Mouse (Mus musculus): ENCODE measurements around the gene Fam20a.

Fam20a gene

DNA sequence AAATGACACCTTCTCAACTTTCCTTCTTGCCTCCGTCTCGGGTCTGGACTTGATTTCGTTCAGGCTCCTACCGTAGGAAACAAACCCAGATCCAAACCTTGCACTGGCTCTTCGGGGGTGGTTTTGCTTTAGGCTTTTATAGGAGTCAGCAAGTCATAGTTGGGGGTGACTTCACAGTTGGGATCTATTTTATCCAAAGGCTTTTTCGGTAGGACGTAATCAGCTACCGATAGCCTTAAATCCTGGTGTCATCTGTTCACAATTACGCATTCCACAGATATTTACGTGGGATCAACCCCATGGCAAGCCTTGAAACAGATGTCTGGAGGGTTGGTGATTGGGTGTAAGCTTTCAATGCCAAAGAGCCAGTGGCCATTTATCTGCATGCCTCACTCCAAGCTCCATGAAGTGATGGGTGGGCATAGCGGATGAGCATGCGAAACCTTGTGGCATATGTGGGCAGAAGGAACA is 6.7 kb downstream of the Fam20a start:
- DNase-seq, result no peak

DNA sequence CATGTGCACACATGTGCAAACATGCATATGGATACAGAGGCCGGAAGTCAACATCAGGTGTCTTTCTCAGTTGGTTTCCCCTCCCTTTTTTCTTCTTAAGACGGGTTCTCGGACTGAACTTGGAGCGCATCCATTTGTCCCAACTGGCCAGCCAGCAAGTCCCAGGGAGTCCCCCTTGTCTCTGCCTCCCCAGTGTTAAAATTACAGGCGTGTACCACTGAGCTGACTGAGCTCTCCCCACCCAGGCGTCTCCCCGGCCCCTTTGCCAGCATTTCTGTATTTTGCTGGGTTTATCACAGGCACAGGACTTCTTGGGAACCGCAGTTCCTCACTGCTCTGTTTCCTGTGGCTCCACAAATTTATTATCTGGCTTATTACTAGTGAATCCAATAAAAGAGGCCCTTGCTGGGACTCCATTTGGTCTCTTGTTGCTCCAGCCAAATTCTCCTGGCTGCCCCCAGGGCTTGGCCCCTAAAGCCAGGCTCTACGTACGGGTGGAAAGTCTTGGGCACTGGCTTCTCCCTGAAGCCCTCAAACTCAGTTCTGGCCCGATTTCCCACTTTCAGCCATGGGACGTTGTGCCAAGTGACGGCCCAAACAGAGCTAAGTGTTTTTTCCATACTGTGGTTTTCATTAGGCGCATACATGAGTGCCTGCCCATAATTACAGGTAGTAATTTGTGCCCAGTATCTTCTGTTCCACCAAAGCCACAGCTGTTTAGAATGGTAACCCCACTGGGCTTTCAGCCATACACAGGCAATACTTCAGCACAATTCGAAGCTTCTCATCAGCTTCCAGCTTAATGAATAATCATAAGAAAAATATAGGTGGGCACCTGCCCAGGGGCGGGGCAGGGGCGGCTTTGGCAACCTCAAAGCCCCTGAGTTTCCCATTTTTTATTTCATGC is 7.5 kb downstream of the Fam20a start:
- DNase-seq, result no peak

DNA sequence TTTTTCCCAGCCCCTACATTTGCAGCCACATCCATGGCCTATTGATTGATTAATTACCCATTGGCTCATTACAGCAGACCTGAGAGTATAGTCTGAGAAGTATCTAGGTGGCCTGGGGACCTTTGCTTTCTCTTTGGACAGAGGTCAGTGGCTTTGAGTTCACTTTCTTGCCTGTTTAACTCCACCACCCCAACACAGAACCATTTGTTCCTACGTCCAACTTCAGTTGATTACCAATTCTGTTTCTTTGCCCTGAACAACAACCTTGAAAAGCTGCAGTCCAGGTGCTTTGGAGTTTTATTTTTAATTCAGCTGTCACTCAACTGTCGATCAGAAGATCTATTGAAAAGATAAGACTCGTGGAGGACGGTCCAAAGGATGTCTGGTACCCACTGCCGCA is 12.6 kb downstream of the Fam20a start:
- DNase-seq, result no peak

DNA sequence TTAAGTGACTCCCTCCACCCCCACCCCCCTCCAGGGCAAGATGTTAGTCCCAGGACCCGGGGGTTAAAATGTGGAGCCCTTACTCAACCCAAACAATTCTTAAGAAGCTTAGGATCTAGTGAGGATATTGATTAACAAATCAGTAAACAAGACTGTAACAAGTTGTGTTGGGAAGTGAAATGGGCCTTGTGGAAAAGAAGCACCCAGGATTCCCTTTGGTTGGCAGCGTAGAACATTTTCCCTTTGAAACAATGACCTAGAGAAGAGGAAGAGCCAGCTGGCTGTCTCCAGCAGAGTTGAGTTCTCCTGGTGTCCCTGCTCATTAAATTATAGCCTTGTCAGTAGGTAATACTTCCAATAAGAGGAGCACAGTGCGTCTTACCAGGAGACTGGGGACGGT is 13.3 kb downstream of the Fam20a start:
- no peak for DNase-seq

DNA sequence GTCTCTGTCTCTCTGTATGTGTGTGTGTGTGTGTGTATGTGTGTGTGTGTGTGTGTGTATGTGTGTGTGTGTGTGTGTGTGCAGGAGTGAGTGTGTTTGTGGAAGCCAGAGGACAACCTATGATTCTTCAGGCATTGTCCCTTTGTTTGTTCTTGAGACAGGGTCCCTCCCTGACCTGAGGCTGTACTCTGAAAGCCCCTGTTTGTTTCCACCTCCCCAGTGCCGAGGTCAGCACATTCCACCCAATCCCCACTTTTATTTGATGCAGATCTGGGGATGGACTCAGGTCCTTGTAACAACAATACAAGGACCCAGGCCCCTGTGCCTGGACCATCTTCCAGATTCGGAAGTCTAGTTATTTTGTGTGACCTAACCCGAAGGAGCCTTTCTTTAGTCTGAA is 14.6 kb downstream of the Fam20a start:
- DNase-seq, result no peak

DNA sequence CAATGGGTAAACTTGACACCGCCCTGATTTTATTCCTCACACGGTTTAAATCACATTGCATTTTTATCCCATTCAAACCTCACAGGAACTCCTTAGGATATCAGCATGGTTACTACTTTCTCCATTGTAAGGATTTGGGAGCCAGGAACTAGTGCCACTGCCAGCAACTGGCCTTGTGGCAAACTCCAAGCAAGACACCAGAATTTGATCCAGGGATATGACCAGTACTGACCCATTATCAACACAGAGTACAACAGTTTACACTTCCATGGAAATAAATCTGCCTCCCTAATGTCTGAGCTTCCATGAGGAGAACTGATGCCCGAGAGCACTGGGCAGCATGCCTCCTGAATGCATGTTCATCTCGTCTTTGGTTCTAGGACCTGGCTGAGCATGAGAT is 15.5 kb downstream of the Fam20a start:
- no peak for DNase-seq

DNA sequence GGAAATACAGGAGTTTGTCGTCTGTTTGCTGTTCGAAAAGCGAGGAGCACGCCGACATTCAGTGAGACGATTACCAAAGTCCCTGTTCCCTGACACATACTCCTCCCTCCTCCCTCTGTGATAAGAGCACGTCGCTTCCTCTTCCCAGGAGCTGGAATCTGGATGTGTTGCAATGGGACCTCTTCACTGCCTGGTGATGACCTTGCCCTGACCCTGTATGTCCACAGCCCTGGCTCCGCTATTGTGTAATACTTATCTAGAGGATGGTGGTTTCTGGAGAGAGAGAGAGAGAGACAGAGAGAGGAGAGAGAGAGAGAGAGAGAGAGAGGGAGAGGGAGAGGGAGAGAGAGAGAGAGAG is 16.0 kb downstream of the Fam20a start:
- no peak for DNase-seq

DNA sequence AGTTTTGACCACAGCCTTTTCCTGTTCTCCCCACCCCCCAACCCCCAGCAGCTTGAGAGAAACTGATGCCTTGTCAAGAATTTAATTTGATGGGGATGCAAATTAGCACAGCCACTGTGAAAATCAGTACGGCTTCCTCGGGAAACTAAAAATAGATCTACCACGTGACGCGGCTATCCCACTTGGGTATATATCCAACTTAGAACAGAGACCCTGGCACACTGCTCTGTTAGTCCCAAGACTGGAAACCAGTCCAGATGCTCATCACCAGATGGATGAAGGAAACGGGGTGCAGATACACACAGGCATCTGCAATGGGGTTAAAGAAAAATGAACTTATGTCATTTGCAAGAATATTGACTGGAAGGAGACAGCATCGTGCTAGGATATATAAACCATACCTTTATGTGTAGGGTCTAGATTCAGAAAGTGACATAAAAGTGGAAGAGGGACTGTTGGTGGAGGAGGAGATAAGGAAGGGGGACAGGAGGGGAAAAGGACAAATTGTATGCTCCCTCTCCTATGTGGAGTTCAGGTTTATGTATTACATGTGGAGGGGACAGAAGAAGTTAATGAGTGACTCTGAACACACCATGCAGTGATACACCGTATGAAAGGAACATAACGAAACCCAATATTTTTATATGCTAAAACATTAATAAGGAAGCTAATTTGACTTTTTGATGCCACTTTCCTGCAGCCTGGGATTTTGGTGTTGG is 16.6 kb downstream of the Fam20a start:
- DNase-seq, result no peak

DNA sequence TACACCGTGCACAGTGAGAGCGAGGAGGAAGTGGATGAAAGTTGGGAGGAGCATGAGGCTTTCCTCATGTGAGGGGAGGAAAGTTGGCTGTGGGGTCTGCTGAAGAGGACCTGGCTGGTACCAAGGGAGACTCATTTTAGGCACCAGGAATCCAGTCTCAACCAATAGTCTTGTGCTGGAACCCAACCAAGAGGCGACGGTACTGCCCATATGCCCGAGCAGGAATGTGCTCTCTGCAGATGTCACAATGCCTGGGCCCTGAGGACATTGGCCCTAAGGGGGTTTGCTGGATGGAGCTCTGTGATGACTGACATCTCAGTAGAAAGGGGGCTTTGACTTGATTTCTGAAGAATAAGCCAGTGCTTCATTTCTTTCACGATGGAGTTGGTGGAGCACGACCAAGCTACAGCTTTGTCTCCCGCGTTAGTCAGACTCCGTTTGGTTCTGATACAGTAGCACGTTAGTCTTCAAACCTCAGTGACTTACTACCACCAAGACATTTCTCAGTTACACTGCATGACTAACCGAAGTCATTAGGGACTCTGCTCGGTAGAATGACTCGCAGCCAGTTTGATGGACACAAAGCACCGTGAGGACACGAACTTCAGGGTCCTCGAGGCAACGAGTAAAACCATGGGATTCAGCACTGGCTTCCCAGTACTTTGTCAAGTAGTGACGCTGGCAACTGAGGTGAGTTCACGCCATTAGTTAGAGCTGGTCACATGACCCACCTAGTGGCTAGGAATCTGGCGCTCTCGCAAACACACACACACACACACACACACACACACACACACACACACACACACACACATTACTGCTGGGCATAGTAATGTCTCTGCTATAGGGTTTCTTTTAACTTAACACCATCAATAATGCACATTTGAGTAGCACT is 17.5 kb downstream of the Fam20a start:
- no peak for DNase-seq

DNA sequence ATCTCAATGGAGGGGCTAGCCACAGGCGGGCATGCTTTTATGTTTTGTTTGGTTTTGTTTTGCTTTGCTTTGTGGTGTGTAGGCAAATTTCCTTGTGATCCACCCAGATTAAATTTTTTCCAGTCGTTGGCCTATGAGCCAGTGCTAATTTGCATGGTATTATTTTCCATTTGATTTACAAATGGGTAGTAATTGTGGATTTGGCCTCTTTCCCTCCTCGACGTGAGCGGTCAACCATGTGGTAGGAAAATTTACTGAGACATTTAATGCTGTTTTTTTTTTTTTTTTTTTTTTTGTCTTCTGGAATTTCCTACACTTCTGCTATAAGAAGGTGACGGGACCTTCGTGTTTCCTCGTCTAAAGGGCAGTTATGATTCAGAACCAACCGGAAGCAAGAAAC is 18.2 kb downstream of the Fam20a start:
- no peak for DNase-seq

DNA sequence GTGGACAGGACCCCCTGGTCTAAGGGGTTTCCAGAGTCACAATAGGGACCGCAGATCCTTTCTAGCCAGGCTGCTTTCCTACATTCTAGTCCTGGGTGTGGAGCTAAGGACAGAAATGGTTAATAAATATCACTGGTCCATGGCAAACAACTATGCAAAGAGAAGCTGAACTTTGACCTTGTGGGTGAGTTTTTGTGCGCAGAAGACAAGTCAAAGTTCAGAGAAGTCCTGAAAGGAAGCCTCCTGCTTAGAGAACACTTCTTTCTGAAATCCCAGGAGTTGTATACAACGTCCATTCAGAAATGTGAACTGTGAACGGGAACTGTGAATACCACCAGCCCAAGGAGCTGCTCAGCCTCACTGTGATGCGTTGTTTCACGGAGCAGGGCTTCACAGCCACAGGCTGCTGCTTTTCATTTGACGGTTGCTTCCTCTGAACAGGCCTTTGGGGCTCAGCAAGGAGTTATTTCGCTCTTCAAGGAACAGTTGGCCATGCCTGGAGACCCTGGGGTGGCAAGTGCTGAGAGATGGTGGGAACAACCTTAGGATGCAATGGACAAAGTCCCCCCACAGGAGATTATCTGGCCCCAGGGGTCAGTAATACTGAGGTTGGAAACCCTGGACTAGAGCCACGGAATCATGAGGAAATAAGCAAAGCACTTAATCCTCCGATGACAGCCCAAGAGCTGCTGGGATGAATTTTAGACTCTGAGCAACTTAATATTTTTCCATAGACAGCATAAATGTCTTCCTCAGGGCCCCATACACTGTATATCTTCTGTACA is 19.9 kb downstream of the Fam20a start:
- DNase-seq, result no peak

DNA sequence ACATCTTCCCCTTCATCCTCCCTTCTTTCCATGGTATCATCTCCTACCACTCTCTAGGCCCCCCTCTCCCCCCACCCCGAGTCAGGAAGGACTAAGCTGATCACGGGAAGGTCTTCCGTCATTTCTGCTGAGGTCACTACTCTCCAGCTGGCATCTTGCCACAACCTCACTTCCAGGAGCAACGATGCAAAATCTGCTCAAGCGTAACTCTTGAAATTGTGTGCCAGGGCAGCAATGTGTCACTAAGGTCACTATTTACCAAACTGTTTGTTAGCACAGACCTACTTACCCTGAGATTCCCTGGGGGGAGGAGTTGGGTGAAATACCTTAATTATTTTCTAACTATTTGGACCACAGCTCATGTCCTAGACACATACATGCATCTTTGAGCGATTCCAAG is 21.3 kb downstream of the Fam20a start:
- no peak for DNase-seq

DNA sequence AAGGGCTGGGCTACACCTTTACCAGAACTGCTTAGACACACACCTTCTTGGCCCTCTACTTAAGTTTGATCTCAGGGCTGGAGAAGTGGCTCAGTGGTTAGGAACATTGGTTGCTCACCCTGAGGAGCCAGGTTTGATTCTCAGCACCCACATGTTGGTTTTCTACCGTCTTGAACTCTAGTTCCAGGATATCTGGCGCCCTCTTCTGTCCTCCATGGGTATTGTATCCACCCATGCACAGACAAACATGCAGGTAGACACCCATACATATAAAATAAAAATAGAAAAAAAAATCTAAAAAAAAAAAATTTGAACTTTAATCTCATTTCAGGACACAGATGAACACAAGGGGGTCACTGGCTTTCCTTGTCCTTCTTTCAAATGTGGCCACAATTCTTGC is 22.3 kb downstream of the Fam20a start:
- DNase-seq, result no peak

DNA sequence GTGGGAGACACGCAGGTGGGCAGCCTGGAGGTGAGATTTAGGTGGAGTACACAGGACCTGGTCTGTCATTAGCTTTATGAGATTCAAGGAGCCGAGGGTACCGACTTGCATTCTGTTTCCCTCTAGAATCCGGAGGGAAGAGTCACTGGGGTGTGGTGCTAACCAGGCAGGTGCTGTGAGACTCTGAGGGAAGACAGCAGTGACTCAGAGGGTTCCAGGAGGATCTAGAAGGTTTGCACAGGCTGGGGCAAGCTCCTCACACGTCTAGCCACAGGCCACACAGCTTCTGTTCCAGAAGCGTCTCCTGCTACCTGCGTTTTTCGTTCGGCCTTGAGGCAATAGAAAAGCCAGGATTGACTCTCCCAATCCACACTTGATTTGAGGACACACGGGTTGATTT is 23.3 kb downstream of the Fam20a start:
- no peak for DNase-seq

DNA sequence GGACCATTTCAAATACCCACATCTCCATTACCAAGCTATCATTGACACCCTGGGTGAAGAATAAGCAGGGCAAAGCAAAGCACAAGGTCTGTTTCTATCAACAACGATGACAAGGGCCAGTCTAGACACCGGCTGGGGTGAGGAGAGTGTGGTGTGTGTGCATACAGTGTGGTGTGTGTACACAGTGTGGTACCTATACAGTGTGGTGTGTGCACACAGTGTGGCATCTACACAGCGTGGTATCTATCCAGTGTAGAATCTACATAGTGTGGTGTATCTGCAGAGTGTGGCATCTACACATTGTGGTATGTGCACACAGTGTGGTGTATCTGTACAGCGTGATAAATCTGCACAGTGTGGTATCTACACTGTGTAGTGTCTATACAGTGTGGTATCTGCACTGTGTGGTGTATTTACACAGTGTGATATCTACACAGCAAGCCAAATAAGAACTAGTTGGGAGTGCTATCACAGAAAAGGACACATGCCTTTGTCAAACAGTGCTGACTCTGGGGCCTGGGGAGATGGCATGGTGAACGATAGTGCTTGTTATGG is 24.9 kb downstream of the Fam20a start:
- no peak for DNase-seq

DNA sequence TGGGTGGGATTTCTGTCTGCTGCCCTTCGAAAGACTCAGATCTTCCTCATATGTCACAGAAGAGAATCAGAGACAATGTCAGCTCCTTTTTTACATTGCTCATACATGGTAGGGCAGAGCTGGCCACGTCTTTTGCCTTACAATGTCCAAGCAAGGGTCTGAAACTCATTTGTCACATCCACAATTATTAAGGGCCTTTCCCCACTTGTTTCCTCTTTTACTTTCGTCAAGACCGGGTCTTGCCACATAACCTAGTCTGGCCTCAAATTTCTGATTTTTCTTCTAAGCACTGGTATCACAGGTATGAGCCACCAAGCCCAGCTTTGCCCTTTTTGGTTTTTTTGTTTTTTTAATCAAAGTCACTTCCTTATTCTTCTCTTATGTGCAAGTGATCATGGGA is 25.6 kb downstream of the Fam20a start:
- no peak for DNase-seq

DNA sequence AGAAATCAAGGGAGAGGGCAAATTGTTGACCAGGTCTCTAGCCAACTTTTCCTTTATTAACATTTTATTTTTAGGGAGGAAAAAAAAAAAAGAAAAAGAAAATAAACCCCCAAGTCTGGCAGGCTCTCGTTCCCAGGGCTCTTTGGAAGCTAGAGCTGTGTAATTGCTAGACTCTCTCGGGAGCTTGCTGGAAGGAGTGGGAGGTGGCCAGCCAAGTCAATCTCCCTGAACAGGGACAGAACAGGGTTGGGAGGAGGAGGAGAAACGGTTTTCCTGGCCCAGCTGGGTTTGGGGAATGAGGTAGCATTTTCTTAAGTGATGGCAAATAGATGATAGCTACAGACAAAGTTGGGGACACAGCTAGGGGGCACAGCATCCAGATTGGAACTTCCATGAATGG is 29.3 kb downstream of the Fam20a start:
- DNase-seq, result no peak

DNA sequence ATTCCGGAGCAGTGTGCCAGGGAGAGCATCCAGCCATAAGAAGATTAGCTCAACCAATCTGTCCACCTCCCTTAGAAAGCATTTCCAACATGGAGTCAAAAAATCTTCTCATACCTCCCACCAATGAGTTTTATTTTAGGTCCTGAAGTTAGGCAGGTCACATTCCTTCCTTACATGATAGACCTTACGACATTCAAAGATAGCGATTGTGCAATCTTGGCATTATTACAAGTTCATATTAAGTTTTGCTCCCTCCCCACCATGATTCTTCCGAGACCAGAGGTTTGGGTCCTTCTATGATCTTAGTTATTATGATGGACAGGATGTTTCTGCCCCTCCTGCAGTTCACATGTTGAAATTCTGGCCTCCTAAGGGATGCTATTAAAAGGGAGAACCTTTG is 32.5 kb downstream of the Fam20a start:
- no peak for DNase-seq

DNA sequence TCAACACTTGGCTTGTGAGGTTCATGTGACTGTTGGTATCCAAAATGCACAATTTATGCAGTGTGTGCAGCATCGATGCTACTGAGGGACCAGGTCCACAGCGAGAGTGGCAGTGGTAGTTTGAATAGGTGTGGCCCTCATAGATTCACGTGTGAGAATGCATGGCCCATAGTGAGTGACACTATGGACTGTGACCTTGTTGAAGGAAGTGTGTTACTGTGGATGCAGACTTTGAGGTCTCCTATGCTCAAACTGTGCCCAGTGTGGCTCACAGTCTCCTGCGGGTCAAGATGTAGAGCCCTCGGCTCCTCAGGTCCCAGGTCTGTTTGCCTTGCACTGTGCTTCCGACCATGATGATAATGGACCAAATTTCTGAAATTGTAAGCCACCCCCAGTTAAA is 39.9 kb downstream of the Fam20a start:
- no peak for DNase-seq

DNA sequence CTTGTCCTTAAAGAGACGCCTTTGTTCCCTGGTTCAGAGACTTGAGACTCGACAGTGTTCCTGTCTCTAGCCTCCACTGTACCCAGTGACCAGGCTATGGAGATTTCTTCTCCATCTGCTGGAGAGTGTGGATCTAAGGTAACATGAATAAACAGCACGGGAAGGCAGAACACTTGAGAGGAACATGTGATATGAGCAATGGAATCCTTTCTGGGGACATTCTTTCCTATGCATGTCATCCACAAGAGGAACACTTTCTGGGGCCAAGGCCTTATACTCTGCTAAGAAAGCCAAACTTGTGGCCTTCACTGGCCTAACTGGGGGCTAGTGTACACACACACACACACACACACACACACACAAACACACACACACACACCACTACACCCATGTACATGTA is 40.5 kb downstream of the Fam20a start:
- DNase-seq, result no peak

DNA sequence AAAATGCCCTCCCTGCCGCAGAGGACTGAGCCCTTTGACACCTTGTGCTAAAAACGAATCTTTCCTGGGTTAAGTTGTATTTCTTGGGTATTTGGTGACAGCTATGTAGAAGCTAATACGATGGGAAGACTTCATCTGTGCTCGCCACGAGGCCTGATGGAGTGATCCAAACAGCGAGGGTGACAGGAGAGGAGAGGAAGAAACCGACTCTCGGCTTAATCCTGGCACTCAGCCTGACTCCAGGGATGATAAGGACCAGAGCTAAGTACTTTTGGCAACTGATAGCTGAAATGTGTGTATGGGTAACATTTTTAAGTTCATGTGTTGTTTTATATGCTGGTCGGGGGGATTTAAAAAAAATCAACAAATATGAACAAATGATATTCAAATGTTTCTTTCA is 41.1 kb downstream of the Fam20a start:
- DNase-seq, result no peak

DNA sequence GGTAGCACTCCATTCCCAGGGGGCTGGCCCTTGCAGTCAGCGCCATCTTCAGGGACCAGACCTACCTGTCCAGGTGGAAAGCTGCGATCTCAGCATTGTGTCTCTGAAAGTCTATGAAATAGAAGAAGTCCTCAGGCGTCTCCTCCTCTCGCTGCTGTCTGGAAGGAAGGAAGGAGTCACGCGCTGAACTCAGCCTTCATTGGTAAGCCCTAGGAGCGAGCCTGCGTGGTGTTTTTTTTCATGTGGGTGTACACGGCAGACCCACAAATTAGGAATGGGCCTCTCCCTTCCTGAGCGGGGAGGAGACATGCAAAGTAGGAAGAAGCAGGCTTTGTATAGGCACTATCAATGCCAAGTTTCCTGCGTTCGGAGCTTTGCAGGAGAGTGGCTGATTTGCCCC is 43.8 kb downstream of the Fam20a start:
- no peak for DNase-seq
